Mouse (Mus musculus) brown adipose tissue, adult 24 weeks (tissue): ENCODE measurements around the gene Gm9844. TPM values are rescaled to one million over a fixed set of nuclear protein-coding genes. Genes with fewer than 3 reads are reported as not detected.

Experiments used
- H3K27ac ChIP-seq: fragments of 200-500 bp; replicated peaks from 2 replicates; pipeline ENCODE4 v1.5.1; 2012; ENCODE audit warnings: low read depth, mild to moderate bottlenecking, low read length
- H3K4me1 ChIP-seq: fragments of 200-500 bp; 2 replicates; pipeline ENCODE4 v1.6.1; 2012; ENCODE audit warnings: low read length, mixed read lengths; ENCODE audit not compliant: control insufficient read depth, insufficient read depth, insufficient read length
- H3K4me3 ChIP-seq: fragments of 200-500 bp; 2 replicates; pipeline ENCODE4 v1.5.1; 2012; ENCODE audit warnings: low read depth, mild to moderate bottlenecking, low read length, moderate library complexity; ENCODE audit not compliant: insufficient read depth
- polyA plus RNA-seq: library from polyadenylated mRNA; stranded (reverse); fragments of >200 nt; gene quantifications from 2 replicates; pipeline ENCODE4 v1.2.4, GENCODE M21; 2012; ENCODE audit not compliant: missing spikeins, insufficient read depth, insufficient read length

Gene Gm9844
- polyA plus RNA-seq, 1 experiment, result not detected

- no peaks in the 10 kb centered on the region for H3K4me1 ChIP-seq
- peak within 1 kb of the TSS; percentile 96 for H3K27ac ChIP-seq
- peak within 1 kb of the TSS; percentile 86 for H3K4me3 ChIP-seq
Measured at GRCm38 (mm10) chr7:24902630-24903443, 40.8 kb downstream of the Gm9844 start, which contains the start of gene Arhgef1. Gene Arhgef1, plus strand, starts transcription at chr7:24902912.

- Histone ChIP-seq H3K4me3 (peak overlapping the region; percentile 86), H3K4me1 (no peaks in the 10 kb centered on the region), H3K27ac (peak overlapping the region; percentile 91)
Measured at GRCm38 (mm10) chr7:24903444-24903825, 41.4 kb downstream of the Gm9844 start.

DNA sequence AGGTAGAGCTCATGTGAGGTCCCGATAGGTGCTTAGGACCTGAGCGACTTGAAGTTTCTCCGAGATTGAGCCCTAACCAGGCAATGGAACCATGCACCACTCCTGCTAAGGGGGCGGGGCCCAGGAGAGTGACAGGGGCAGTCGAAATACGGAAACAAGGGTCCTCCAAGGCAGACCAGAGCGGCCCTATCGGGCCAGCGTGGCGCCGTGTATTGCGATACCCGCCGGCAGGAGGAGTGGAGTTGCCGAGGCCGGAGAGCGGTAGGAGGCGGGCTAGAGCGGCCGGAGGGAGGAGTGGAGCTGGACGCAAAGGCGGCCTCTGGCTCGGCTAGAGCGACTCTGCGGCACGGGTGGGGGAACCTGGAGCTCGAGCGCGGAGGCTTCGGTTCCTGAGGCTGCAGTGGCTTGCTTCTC lies 42.1 kb downstream of the Gm9844 start:
- Histone ChIP-seq H3K4me1 (no peaks in the 10 kb centered on the region), H3K27ac (peak overlapping the region; percentile 91)

GRCm38 (mm10) chr7:24904936-24905335 lies 42.9 kb downstream of the Gm9844 start:
- no peak overlapping the region for H3K27ac ChIP-seq

More for the DNA sequence above, 42.1 kb downstream of the Gm9844 start:
- peak overlapping the region; percentile 86 for H3K4me3 ChIP-seq

DNA sequence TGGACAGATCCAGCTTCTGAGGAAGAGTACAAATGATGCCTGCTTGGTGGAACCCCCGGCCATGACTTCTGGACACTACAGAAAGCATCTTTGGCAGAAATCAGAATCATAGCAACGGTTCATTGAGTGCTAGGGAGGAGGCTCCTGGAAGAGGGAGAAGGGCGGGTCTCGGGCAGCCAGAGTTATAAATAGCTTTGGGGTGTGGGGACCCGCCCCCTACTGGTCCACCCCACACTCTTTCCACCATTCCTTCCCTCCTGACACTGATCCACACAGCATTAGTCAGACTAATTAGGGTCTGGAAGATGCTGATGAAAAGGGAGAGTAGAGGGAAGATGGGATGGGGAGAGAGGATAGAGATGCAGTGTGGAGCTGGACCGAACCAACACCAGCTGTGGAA lies 44.5 kb downstream of the Gm9844 start:
- no peaks in the 10 kb centered on the region for H3K4me1 ChIP-seq
- no peak overlapping the region for H3K27ac ChIP-seq
- no peak overlapping the region for H3K4me3 ChIP-seq

More at GRCm38 (mm10) chr7:24904936-24905335, 42.9 kb downstream of the Gm9844 start:
- Histone ChIP-seq H3K4me1 (no peaks in the 10 kb centered on the region), H3K4me3 (peak overlapping the region; percentile 71)

- no peak overlapping the region for H3K27ac ChIP-seq
- no peak overlapping the region for H3K4me3 ChIP-seq
- H3K4me1 ChIP-seq, result no peaks in the 10 kb centered on the region
Measured at GRCm38 (mm10) chr7:24907211-24907748, 45.3 kb downstream of the Gm9844 start.

Other genes with a start within 250 kb of the Gm9844 start
- gene Lypd3, start 225.7 kb upstream of the Gm9844 start, polyA plus RNA-seq, result not detected in 2 replicates
- gene Tex101, start 185.5 kb upstream of the Gm9844 start, polyA plus RNA-seq, result not detected in 2 replicates
- gene BC049730, start 153.0 kb upstream of the Gm9844 start, polyA plus RNA-seq, result not detected in 2 replicates
- not detected in 2 replicates for gene Gm4763, start 135.3 kb upstream of the Gm9844 start, polyA plus RNA-seq
- gene Cd177, start 101.9 kb upstream of the Gm9844 start, polyA plus RNA-seq, result not detected in 2 replicates
- gene Ceacam10, start 85.0 kb upstream of the Gm9844 start, polyA plus RNA-seq, result not detected in 2 replicates
- not detected in 2 replicates for gene Lypd4, start 7.7 kb downstream of the Gm9844 start, polyA plus RNA-seq
- not detected in 2 replicates for gene Dmrtc2, start 7.8 kb downstream of the Gm9844 start, polyA plus RNA-seq
- 1,002 and 1,046 TPM in 2 replicates for gene Rps19, start 22.2 kb downstream of the Gm9844 start, polyA plus RNA-seq
- gene Cd79a, start 35.2 kb downstream of the Gm9844 start, polyA plus RNA-seq, result 0.71 and 0.96 TPM in 2 replicates
- 26.1 and 28.4 TPM in 2 replicates for gene Arhgef1, start 40.7 kb downstream of the Gm9844 start, polyA plus RNA-seq
- not detected in 2 replicates for gene Gm4881, start 82.3 kb downstream of the Gm9844 start, polyA plus RNA-seq
- gene Rabac1, start 110.5 kb downstream of the Gm9844 start, polyA plus RNA-seq, result 236 and 245 TPM in 2 replicates
- 4.8 and 5.9 TPM in 2 replicates for gene Atp1a3, start 143.7 kb downstream of the Gm9844 start, polyA plus RNA-seq
- gene Grik5, start 210.1 kb downstream of the Gm9844 start, polyA plus RNA-seq, result 2.8 and 3.5 TPM in 2 replicates
- 5.9 and 7.6 TPM in 2 replicates for gene Zfp574, start 210.4 kb downstream of the Gm9844 start, polyA plus RNA-seq